Mouse (Mus musculus): ENCODE results near the gene Gm21732. TPM values are rescaled to one million over a fixed set of nuclear protein-coding genes. Genes with fewer than 3 reads are reported as not detected.

Gm21732 gene
- not detected in 2 replicates for polyA plus RNA-seq (2012; rRNA removed)

GRCm38 (mm10) chrY:38575591-38575990, at the start of gene Gm21732:
Gm21732 (minus strand) TSS chrY:38575691.

Other genes starting within 250 kb of the Gm21732 start
- gene Gm20897, start 73.5 kb downstream of the Gm21732 start, polyA plus RNA-seq (2012; rRNA removed), result not detected in 2 replicates